Mouse (Mus musculus): ENCODE measurements around the gene Lzic.
A peak's percentile ranks its signal among the peaks of the same experiment; 100 is the strongest.
"Not testable (repeated sequence)": the region's sequence is repeated elsewhere in the genome, so short reads cannot be mapped to it uniquely, and the experiment has no call there.

Gene Lzic

DNA sequence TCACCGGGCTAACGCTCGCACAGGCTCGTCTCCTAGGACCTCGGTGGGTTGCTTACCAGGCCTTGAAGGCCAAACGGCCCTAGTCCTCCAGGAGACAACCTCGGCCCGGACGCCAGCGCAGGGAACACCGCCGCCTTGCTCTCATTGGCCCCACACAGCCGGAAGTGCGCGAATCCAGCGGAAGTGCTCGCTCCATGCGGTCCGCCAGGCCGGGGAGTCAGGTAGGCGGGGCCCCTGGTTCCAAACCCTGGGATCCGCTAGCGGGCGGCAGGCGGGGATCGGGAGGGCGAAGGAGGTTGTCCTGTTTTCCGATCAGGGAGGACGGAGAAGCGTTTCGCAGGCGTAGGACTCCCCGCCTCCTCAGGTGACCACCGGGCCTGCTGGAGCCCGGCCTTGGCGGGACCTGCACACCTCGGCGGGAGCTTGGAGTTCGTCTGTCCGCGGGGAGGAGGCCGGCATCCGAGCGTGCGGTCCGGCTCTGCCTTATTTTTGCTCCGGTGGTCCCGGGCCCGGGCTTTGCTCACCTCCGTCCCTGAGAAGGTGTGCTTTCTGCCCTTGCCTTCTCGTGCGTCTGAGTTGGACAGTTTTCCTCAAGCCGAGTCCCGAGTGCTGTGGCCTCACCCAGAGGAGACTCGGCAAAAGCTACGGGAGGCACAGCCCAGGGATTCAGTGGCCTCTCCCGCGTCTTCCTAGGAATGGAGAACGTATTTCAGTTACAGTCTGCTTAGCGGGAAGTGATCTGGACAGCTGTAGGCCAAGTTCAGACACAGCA, at the start of gene Lzic, which contains the start of gene Nmnat1:
TSS of gene Lzic (plus strand) at position 177 of the 772 bp plus-strand sequence.
TSS of gene Nmnat1 (minus strand) at position 150 of the 772 bp plus-strand sequence.
- DNase-seq (ENCODE audit: low spot score), result peak; percentile 82

DNA sequence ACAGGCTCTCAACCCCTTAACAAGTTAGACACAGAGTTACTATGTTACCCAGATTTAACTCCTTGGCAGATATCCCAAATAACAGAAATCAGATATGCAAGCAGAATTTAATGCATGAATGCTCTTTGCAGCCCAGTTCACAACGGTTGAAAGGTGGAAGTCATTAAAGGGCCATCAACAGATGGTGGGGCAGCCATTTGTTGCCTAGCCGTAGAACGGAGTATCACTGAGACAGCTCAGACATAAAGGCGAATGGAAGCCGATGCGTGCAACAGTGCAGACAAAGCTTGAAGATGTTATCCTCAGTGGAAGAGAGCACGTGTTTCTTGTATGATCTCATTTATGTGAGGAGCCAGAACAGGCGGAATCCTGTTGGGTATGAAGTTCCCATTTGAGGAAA, 44.5 kb upstream of the Lzic start:
- DNase-seq (ENCODE audit: low spot score), result no peak

DNA sequence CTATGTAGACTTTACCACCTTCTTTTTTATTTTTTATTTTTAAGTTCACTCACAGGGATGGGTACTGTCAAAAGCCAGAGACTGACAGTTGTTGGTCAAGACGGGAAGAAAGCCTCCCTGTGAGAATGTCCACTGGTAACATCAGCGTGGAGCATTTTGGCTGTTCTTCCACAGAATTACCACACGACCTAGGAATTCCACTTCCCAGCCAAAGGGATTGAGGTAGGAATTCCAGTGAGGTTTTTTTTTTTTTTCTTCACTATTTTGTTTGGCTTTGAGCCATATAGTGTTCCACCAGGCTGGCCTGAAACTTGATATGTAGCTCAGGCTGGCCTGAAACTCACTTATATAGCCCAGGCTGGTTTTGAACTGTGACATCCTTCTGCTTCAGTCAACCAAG, 42.6 kb upstream of the Lzic start:
- no peak for DNase-seq (ENCODE audit: low spot score)

DNA sequence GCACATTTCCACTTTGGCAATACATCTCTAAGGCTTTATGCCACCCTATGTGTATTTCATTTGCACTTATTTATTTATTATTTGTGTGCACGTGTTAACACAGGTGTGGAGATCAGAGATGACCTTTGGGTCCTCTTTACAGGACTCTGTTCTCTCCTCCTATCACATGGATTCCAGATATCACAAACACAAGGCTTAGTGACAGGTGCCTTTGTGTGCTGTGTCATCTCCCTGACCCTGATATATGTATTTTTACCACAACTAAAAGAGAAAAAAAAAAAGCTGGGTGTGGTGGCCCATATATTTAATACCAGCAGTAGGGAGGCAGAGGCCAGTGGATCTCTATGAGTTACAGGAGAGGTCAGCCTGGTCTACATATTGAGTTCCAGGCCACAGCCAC, 40.6 kb upstream of the Lzic start:
- no peak for DNase-seq (ENCODE audit: low spot score)

DNA sequence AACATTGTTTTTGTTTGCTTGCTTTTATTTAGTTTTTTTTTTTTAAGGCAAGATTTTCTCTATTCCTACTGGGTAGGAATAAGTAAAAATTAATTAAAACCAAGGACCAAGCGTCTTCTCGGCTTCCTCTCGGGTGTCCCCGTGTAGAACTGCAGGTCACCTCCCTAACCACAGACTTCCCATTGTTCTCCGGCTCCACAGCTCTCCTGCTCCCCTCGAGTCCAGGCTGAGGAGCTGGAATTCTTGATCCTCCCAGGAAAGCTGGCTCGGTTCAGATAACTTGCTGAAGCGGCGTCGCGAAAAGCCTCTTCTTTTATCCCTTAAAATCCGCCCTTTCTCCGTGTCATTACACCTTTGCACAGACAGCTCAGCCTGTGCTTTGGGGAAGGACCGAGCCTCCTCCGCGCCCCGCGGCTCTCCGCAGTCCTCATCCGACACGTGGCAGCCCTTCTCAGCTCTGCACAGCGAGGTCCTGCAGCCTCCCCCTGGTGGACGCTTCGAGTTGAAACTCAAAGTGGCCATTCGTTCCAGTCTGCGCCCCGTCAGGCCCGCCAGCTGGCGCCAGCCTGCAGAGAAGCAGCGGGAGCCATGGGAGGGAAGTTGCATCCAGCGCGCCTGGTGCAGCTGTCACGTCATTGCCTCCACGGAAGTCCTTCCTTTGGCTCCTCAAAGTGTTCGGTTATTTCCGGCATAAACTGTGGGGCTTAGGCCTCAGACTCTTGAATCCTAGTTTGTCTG, 39.9 kb upstream of the Lzic start:
- DNase-seq (ENCODE audit: low spot score), result peak; percentile 76

DNA sequence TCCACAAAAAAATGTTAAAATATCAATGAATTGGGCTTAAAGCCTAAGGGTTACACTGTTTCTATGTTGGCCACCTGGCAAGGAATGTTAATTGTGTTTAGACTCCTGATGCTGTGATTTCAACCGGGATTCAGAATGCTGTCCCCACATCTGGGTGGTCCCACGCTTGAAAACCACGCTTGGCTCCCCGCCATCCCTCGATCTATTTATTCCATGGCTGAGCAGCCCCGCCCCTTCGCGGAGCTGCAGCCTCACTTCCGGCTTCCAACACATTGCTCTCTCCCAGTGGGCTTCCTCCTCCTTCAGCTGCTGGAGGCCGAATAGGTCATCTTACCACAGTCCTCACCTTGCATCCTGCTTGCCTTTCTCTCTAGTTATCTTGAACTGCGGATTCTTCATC, 39.2 kb upstream of the Lzic start:
- DNase-seq (ENCODE audit: low spot score), result no peak

DNA sequence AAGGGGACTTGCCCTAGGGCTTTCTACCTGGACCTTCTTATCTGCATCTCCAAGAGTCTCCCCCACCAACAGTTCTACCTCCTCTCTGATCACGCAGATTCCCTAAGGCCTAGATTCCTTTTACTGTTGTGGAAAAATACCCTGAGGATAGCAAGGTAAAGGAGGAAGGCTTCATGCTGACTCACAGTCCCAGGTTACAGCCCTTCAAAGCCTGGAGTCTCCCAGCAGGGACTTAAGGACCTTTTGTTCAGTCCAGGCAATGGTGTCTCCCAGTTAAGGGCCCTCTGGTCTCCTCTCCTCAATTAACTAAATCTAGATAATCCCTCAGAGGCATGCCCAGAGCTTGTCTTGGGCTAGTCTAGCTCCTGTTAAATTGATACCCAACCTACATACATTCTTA, 38.7 kb upstream of the Lzic start:
- DNase-seq (ENCODE audit: low spot score), result no peak

DNA sequence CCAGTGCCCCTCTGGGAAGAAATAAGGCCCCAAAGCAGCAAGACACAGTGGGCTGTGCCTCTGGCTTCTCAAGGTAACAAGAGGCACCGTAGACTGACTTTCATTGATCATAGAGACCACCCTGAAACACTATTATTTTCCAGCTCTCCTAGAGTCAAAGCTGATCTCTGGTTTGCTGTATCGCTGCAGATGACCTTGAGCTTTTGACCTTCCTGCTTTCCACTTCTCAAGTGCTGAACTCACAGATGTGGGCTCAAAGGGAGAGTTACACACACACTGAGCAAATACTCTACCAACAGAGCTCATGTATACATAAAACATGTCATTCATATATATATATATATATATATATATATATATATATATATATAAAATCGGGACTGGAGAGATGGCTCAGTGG, 34.4 kb upstream of the Lzic start:
- no peak for DNase-seq (ENCODE audit: low spot score)

DNA sequence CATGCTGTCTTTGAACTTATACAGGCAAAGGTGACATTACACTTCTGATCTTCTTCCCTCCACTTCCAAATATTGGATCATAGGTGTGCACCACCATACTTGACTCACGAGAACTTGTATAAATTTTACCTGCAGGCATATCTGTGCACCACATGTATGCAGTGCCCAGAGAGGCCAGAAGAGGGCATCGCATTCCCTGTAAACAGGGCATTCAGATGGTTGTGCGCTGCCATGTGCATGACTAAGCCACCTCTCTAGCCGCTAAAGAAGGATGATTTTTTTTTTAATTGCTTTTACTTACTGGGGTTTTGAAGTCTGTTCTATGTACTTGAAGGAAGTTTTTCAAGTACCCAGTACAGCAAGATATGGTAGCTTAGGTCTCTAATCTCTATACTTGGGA, 31.4 kb upstream of the Lzic start:
- DNase-seq (ENCODE audit: low spot score), result no peak

DNA sequence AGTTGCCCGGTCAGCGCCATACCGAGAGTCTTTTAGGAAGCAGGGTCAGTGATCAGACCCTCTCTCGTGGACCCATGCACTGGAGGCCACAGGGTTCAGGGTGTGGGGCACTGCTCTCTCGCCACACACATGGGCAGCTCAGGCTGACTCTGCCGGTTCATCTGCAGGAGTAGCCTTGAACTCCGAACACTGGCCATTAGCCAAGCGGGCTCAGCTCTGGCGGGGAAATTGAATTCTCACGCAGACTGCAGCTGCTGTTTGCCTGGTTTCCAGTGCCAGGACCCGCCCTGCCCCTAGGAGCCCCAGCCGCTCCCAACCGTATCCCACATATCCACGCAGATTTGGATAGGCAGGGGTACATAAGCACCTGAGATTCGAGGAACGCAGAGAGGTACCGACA, 30.8 kb upstream of the Lzic start:
- no peak for DNase-seq (ENCODE audit: low spot score)

DNA sequence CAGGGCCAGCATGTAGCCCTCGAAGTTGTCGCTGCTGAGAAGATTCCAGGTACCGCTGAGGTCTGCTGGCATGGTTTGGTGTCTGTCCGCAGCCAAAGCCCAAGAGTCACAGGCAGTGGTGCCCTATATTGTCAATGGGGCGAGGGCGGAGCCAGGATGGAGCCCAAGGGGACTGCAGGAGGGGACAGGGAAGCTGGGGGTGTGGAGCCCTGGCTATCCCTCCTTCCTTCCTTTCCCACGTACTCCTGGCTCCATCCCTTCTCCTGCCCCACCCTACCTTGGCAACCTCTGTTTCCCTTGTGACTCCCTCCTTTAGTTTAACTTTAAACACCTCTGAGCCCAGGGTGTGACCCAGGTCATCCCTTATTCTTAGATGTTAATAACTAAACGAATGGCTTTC, 30.1 kb upstream of the Lzic start, which contains the start of gene Rbp7:
TSS of gene Rbp7 (minus strand) at position 100 of the 400 bp plus-strand sequence.
- DNase-seq (ENCODE audit: low spot score), result no peak

DNA sequence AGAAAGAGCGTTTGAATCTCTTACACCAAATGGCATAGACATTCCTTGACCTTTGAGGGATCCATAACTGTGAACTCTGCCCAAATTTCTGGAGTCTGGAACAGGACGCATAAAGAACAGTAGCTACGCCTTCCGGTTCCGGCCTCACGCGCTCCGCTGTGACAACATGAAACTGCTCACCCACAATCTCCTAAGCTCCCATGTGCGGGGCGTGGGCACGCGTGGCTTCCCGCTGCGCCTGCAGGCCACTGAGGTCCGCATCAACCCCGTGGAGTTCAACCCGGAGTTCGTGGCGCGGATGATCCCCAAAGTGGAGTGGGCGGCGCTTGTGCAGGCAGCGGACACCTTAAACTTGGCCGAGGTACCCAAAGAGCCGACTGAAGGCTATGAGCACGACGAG, 27.9 kb upstream of the Lzic start:
- DNase-seq (ENCODE audit: low spot score), result not testable (repeated sequence)

DNA sequence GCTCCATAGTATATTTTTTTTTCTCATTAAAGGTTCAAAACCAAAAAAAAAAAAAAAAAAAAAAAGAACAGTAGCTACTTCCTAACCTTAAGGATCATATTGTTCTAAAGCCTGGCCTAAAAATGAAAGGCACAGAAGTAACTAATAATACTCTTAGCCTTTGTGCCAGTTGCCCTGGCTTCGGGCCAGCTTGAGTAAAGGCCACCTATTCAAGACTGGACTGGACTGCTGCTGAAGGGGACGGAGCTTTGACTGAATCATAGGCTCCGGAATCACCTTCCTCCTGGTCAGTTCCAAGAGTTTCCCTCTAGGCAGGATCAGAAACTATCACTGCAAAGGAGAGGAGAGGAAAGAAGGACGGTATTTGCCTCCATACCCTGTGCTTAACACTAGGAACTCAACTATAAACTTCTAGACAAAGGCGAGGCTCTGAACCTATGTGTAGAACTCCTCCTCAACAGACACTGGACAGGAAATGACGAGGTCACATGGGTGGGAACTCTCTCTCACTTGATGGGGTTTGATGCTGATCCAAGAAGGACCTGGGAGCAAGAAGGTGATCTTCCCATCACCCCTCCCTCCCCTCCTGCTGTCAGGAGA, 27.1 kb upstream of the Lzic start:
- DNase-seq (ENCODE audit: low spot score), result no peak

DNA sequence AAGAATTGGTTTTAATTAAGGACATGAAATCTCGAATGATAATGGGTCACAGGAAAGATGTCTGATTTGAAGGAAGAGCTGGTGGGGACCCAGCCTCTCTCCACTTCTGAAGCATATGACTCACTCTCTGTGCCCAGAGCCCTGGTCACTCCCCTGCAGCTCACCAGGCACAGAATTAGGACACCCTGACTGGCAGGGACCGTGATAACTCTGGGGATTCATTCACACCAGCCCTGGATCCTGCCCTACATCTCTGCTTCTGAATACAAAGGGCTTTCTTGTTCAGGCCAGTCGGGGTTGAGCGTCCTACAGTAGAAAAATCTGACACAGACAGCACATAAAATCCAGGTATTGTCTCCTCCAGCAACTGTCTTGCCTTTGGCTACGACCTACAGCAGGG, 26.5 kb upstream of the Lzic start:
- DNase-seq (ENCODE audit: low spot score), result no peak

DNA sequence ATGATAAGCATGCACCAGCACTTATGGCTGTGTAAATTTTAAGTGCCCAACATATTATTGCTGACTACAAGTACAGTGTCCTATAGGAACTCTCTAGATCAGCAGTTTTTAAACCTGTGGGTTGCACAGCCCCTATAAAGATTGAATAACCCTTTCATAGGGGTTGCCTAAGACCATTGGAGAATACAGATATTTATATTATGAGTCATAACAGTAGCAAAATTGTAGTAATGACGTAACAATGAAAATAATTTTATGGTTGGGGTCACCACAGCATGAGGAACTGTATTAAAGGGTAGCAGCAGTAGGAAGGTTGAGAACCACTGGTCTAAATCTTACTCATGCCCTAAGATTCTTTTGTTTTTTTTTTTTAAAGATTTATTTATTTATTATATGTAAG, 25.6 kb upstream of the Lzic start:
- no peak for DNase-seq (ENCODE audit: low spot score)

DNA sequence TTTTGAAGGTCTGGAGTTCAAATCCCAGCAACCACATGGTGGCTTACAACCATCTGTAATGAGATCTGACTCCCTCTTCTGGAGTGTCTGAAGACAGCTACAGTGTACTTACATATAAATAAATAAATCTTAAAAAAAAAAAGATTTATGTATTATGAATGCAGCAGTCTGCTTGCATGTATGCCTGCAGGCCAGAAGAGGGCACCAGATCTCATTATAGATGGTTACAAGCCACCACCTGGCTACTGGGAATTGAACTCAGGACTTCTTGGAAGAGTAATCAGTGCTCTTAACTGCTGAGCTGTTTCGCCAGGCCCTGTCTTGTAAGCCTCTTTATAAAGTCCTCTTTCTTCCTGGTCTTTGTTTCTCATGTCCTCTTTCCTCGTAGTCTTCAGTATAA, 24.6 kb upstream of the Lzic start:
- DNase-seq (ENCODE audit: low spot score), result not testable (repeated sequence)

DNA sequence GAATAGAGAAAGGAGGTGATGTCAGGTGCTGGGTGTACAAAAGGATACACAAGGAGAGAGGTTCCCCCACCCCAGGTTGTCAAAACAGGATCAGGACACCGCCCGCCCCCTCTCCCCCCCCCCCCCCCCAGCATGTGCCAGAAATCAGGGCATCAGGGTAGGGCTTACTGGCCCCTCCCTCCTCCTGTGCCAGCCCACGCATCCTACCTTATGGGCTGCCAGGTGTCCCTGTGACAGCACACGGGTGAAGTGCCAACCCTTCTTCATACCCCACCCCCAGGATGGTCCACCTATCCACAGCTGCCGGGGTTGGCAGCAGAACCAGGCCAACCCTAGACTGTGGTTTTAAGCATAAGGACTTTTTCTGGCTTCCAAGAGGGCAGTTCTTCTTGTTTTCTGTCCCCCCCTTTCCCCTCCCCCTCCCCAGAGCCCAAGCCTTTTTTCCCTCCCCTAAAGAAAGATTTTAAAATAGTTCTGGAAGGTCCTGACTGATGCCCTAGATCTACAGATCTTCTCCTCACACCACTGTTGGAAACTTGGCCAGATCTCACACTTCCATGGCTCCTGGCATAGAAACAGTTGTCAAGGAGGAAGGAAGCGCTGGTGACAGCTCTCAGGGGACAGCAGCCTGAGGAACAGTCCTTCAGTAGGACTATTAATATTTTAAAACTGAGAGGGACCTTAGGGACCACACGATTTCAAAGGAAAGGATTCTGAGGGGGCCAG, 23.3 kb upstream of the Lzic start:
- DNase-seq (ENCODE audit: low spot score), result no peak

DNA sequence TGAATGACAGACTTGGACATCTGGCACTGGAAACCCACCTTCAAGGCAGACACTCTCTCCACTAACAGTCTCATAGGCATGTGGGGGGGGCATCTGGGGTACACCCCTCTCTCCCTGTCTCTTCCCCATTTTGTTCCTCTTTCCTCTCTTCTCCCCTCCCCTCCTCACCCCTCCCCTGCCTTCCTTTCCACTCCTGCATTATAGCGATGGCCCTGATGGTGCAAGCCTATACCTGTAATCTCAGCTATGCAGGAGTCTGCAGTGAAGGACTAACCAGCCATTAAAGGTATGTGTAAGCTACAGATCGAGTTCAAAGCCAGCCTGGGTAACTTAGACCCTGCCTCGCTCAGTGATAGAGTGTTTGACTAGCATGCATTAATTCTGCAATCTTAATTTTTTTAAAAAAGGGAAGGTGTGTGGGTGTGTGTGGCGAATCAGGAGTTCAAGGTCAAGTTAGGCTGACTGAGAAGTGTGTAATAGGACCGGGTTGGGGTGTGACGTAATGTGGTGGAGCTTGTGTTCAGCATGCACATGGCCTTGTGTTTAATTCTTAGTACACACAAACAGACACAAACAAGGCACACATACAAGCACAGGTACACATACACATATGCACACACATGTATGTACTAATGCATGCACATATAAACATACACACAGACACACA, 22.6 kb upstream of the Lzic start:
- no peak for DNase-seq (ENCODE audit: low spot score)

DNA sequence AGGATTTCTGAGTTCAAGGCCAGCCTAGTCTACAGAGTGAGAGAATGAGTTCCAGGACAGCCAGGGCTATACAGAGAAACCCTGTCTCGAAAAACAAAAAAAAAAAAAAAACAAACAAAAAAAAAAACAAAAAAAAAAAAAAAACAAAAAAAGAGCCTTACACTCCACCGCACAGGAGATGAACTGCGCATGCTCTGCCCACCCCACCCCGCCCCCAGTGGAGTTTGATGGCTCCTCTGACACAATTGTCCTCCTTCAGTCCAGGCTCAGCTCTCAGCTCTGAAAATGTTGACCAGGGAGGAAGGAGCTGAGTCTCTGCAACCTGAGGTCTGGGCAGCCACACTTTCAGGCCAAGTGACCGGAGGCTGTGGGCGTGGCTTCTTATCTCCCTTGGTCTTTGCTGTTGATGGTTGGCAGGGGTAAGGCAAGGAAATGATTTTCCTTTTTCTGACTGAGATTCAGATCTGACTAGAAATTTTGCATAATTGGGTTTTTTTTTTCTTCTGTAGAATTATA, 21.5 kb upstream of the Lzic start:
- no peak for DNase-seq (ENCODE audit: low spot score)

DNA sequence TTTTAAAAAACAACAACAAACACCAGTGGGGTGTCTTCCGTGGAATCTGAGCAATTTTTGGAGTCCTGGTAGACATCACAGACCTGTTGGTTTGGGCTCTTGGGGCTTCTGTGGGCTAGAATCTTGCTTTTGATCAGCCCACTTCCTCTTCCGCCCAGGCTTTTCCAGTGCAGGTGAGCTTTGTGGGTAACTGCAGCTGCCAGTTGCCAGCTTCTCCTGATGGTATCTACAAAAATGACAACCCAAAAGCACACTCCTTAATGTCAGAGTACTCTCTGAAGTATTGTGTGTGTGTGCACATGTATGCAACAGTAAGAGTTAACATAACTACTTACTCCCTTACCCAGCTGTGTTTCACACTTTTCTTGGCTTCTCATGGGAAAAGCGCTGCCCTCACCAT, 15.5 kb upstream of the Lzic start:
- DNase-seq (ENCODE audit: low spot score), result no peak

DNA sequence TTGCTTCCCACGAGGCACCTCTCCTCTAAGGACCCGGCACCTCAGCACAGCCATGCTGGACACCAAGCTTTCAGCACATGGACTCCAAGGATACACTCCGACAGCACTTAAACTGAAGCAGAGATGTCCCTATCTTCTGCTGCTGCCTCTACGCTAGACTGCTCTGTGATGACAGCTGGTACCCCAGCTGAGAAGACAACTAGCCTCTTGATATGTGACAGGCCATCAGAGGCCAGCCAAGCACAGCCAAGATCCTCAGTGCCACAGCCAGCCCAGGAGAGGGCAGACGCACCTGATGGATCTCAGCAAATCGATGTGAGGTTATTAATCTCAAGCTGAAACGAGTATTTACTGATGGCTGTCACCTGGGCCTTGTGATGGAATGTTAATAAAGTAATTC, 9.9 kb upstream of the Lzic start:
- DNase-seq (ENCODE audit: low spot score), result no peak

DNA sequence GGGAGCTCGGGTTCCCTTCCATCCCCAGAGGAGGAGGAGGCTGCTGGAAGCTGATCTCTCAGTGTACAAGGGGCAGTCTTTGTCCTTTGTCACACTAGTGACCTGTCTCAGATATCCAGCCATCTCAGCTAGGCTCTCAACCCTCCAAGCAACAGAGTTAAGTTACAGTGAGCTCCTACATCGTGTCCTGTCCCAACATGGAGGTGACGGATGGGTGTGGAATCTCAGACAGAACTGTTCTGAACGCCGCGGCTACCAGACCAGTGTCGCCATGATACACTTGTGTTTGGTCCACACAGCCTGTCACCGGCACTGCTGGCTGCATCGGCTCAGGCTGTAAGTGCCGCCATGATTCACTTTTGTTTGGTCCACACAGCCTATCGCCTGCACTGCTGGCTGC, 8.0 kb upstream of the Lzic start, which contains the start of gene Tmem274:
TSS of gene Tmem274 (plus strand) at position 301 of the 400 bp plus-strand sequence.
- no peak for DNase-seq (ENCODE audit: low spot score)
